Mouse (Mus musculus): ENCODE measurements around the gene D630039A03Rik.
"Not testable (repeated sequence)": the region's sequence is repeated elsewhere in the genome, so short reads cannot be mapped to it uniquely, and the experiment has no call there.

The D630039A03Rik gene

DNA sequence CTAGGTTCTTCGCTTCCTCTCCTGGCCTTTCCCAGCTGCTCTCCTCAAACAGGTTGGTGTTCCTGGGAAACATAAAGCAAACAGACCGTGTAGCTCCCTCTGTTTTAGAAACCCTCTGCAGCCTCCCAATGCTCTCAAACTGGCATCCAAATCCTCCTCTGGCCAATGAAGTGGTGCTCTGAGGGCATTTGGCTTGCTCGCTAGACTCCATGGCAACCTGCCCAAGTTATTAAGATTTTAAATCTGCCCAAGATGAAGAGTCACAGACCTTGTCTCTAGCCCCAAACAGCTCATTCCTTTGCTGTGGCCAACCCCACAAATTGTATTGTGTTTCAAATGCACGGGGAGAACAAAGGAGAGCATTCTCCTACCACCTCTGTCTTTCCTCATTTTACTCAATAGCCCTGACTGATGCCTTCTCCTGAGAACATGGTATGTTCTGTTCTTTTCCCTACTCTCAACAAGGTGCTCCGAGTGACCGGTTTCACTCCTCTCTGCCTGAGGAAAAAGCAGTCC, 8.5 kb upstream of the D630039A03Rik start:
- DNase-seq = no peak

GRCm38 (mm10) chr4:57922171-57922570, 6.1 kb upstream of the D630039A03Rik start:
- no peak for DNase-seq

- DNase-seq = no peak
Measured at GRCm38 (mm10) chr4:57920522-57920921, 4.4 kb upstream of the D630039A03Rik start.

- DNase-seq = no peak
Measured at GRCm38 (mm10) chr4:57919494-57920423, 3.7 kb upstream of the D630039A03Rik start.

DNA sequence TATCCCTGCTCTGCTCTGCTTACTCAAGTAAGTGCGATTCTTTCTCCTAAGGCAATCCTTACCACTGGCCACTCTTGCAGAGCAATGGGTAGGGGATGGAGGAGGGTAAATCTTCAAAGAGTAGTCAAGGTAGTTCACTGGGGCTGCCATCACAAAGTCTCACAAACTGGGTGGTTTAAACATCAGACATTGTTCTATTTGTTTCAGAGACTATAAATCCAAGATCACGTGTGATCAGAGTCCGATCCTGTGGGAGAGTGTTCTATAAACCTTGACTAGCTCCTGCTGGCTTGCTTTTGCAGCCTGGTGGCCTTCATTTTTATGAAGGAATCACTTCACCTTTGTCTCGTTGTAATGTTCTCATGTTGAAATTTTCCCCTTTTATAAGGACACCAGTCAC, 614 bp upstream of the D630039A03Rik start:
- DNase-seq = no peak

DNA sequence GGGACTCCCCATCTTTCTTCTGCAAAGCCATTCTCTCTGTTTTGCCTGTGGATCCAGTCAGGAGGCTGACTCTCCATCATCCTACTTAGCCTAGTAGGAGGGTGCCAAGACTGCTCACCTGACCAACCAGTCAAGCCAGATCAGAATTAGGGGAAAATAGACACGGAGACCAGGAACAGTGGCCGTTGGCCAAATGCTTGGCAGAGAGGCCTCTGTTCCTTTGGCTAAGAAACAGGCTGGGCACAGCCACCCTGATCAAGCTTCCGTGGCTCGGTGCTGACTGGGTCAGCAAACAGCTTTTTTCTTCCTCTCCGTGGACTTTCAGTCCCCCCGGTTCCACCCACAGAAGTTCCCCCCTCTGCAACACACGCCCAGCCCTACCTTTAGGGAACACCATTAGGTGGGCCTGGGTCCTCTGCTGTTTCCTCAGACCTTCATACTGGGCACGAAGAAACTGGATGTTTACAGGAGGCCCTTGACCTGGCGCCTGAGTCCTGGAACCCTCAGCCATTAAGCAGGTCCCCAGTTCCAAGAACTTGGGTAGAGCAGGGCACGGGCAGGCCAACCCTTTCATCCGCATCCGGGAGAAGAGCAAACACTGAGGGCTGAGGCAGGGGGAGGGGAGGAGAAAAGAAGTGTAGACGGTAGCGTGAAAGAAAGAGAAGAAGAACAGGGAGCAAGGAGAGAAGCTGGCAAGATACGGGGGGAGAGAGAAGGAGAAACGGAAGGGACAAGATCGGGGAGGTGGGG, 706 bp downstream of the D630039A03Rik start:
- no peak for DNase-seq

DNA sequence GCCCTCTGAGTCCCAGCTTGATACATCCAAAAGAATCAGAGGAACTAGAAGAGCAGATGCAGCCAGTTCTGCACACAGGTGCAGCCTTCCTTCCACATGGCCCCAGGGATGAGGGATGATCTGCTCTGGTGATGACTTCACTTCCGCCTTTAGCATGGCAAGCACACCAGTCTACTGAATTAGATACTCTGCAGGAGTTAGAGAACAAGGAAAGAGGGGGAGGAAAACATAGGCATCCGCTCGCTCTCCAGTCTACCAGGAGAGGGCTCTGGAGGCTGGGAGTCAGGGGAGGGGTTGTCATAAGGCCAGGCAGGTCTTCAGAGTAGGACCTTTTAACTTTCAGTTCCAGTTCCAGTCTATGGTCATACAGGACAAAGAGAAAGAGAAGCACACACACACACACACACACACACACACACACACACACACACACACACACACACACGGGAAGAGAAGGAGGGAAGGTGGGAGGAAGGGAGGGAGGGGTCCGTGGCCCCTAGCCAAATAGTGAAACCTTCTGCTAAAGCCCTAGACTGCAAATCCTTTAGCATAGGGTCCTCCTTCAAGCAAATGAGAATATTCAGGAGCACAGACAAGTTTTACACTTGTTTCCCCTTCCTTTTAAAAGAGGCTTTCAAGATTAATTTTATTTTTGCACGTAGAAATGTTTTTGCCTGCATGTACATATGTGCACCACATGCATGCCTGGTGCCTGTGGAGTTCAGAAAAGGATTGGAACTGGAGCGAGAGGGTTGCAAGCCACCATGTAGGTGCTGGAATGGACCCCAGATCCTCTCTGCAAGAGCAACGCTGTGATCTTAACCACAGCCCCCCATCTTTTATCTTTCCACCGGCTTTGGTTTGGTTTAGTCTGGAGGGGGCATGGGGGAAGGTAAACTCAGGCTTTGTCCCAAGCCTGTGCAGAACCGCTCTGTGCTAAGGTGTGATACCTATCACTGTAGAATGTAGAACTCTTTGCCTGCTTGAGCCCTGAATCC, 1.6 kb downstream of the D630039A03Rik start:
- no peak for DNase-seq

- DNase-seq = no peak
Measured at GRCm38 (mm10) chr4:57913021-57913420, 3.1 kb downstream of the D630039A03Rik start.

- DNase-seq = no peak
Measured at GRCm38 (mm10) chr4:57908860-57909259, 7.2 kb downstream of the D630039A03Rik start.

DNA sequence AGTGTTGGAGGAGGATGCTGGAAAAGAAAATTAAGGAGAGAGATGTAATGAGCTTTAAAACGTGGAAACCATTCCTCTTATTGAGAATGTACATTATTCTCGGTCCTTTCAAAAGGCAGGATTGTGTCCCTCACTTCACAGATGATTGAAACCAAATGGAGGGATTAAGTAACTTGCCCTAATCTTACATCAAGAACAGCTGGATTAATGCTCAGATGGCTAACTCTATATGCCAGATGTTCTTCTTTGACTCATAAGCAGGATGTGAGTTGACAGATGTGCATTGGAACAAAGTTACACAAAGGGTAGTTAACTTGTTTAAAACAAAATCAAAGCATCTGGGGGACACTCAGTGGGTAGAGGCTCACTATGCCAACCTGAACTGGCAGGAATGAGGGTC, 9.4 kb downstream of the D630039A03Rik start:
- DNase-seq = no peak

DNA sequence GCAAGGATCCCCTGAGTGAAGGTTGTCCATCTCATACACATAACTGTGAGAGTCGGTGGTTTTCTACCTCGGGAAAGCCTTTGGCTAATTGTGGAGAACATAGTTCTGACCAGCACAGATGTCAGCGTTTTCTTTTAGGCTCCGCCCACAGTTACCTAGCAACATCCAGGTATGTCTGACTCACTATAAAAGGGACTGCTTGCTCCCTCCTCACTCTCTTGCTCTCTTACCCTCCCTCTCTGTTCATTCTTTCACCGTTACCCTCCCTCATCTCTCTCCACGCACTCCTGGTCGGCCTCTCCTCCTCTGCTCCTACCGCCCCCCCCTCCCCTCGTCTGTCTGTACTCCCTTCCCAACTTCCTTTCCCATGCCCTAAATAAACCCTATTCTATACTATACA, 11.5 kb downstream of the D630039A03Rik start:
- no peak for DNase-seq

- DNase-seq = peak; percentile 75
Measured at GRCm38 (mm10) chr4:57904211-57904610, 11.9 kb downstream of the D630039A03Rik start.

DNA sequence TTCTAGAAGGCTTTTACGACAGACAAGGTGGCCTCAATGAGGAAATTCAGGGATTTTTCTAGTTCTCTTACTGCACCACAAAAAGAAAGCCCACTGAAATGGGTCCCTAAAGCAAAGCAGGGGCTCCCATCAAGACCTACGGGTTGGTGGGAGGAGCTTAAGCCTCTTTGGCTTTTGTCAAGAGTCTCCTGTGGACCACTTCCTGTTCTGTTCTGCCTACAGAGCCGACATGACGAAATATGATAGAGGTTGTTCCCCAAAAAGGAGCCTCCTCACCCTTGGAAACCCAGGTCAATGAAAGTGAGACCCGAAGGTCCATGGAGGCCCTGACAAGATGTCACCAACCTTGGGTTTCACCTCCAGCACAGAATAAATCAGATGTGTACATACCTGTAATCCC, 13.5 kb downstream of the D630039A03Rik start:
- no peak for DNase-seq

DNA sequence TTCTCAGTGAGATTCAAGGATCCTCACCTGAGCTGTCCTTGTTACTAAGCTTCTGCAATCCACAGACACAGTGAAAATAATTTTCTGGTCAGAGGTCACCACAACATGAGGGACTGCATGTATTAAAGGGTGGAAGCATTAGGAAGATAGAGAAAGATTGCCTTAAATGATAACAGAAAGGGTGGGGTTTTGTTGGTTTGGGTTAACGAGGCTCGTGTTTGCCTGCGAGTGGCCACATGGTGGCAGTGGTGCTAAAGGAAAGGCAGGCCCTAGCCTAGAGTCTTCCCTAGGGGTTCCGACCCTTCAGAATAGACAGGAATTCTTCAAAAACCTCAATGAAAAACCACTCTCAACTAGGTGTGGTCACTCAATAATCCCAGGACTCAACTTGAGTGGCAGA, 14.9 kb downstream of the D630039A03Rik start:
- peak; percentile 59 for DNase-seq

DNA sequence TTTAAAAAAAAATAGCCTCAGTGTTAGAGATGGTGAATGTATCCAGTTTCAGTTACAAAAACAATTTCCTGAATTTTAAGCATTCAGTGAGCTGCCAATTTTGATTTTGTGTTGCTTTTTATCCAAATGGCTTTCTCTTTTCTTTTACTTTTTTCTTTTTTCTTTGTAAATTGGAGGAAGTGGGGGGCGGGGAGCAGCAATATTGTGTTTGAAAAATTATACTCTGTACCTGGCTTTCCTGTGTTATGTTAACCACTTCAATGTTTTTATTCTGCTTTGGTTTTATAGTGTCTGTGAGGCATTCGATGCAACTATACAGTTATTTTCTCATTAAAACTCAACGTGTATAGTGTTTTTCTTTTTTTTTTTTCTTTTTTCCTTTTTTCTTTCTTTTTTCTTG, 19.5 kb downstream of the D630039A03Rik start:
- no peak for DNase-seq

GRCm38 (mm10) chr4:57895902-57896301, 20.2 kb downstream of the D630039A03Rik start:
- DNase-seq = no peak

DNA sequence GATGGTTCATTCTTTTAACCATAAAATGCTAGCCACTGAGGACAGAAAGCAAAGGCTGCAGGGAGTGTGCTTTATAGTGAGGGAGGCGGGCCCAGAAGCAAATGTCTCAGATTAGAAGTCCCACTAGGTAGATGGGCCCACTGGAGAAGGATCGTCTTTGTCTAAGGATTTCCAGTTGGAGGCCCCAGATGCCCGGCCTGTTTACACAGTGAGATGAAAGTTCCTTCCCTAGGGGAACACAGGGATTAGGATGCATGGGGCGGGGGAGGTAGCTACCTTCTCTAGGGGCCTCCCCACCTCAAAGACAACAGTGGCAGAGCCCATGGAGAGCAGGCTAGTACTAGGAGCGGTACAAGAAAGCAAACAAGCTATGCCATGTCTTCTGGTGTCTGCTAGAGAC, 21.0 kb downstream of the D630039A03Rik start:
- DNase-seq = no peak

DNA sequence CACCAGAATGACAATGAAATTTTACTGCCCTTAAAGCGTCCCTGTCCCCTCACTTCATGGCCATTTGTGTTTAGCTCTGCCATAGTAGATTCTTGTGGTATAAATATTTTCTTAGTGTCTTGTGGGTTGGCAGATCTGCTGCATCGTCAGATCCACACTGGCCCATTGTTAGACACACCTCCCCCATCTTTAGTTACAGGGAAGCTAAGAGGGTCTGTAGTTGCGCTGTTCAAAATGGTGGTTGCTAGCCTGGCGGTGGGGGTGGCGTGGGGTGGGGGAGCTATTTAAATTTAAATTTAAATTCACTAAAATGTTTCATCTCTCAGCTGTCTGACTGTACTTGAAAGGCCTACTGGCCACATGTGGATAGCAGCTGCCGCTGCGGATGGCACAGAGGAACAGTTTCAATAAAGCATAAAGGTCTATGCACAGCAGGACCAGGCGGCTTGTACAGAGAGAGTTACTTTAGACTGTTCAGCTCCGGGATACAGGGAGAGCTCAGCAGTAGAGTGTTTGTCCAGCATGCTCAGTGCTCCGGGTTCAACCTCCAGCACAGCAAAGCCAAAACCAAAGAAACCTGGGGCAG, 24.0 kb downstream of the D630039A03Rik start:
- DNase-seq = no peak

DNA sequence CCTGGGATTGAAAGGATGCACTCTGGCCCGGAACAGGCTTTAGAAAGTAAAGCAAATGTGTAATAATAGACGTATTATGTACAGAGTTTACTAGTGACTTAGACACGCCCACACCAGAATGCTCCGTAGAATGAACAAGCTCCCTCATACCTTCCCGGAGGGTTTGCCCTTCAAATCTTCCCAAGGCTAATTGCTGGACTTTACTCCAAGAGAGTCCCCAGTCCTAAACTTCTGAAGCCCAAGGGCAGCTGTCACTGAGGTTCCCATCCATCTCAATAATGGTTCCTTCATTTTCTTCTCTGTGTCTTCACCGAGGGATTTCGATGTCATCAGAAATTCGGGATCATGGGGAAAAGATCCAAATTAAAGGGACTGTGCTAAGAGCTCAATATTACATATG, 26.3 kb downstream of the D630039A03Rik start:
- DNase-seq = no peak

GRCm38 (mm10) chr4:57888978-57889377, 27.1 kb downstream of the D630039A03Rik start:
- not testable (repeated sequence) for DNase-seq

DNA sequence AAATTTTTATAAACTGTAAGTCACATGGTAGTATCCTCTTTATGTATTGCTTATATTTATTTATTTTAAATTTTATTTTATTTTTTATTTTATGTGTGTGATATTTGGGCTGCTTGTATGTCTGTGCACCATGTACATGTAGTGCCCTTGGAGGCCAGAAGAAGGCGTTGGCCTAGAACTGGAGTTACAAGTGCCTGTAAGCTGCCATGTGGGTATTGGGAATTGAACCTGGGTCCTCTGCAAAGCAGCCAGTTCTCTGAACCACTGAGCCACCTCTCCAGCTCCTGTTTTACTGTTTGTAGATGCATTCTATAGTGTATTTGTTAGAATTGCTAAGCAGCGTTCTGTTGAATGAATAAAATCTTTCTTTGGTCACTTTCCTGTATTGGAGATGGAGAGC, 27.9 kb downstream of the D630039A03Rik start:
- DNase-seq = no peak

- DNase-seq = no peak
Measured at GRCm38 (mm10) chr4:57886888-57887230, 29.2 kb downstream of the D630039A03Rik start.

Measured in right cerebral cortex, postnatal 4 days (tissue).